Mouse (Mus musculus) cortical plate, adult 2 months (tissue): Measurements from ENCODE around the gene Cd2.

Experiments used
- CTCF ChIP-seq: fragments of 200-500 bp; IDR thresholded peaks from 2 replicates; pipeline ENCODE4 v1.5.1; 2011; ENCODE audit warnings: mild to moderate bottlenecking, control low read depth, low read length; ENCODE audit not compliant: insufficient read depth; ENCODE audit errors: extremely low read depth
- POLR2A ChIP-seq: fragments of 200-500 bp; IDR thresholded peaks from 2 replicates; pipeline ENCODE4 v1.6.1; 2011; ENCODE audit warnings: mild to moderate bottlenecking, low read length, control low read depth; ENCODE audit not compliant: insufficient read depth; ENCODE audit errors: extremely low read depth

GRCm38 (mm10) chr3:101292611-101293010 is 4.9 kb upstream of the Cd2 start:
- TF ChIP-seq CTCF (no peak), POLR2A (no peak)
